Mouse (Mus musculus) brain, embryonic 18.5 days (tissue): Measurements from ENCODE around the gene Ufl1.
"Not testable (repeated sequence)": the region's sequence is repeated elsewhere in the genome, so short reads cannot be mapped to it uniquely, and the experiment has no call there.

Experiments
- DNase-seq: peaks from one replicate; pipeline ENCODE4 v3.0.0-alpha.2; 2012; ENCODE audit warnings: low read depth, low spot score

The Ufl1 gene

DNA sequence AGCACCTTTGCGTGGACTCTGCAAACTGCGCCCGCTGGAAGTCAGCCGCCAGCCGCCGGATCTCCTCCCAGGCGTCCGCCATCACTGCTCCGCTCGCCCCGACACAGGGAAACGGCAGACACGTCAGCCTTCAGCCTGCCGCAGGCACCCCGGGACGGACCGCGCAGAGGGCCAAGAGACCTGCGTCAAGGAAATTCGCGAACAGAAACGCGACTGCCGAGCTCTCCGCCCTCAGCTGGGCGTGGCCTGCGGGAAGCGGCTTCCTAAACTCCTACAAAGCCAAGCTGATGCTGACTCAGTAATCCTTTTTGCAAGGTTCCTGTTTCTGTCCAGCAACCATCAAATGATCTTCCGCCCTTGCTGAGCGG, at the start of gene Ufl1:
Gene Ufl1 (minus strand): TSS at position 151 of the 368 bp plus-strand sequence.
- DNase-seq = peak; percentile 86

DNA sequence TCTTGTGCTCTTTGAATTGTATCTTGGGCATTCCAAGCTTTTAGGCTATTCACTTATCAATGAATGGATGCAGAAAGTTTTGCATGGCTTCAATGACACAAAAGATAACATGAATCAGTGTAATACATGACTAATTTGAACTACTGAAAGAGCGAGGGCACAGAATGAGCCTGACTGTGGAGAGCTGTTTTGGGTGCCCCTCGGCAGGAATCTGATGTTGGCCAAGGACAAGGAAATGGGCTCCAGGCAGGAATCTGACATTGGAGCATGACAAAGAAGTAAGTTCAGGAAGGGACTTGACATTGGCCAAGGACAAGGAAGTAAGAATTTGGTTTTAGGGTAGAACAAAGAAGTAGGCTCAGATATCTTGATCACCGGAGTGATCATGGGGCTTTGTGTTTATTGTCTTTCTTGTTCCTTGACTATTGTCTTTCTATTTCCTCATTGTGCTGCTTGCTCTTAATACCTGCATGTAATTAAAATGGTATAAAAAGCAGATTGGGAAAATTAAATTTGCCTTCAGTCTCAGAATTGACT, 44.1 kb upstream of the Ufl1 start:
- DNase-seq = no peak

DNA sequence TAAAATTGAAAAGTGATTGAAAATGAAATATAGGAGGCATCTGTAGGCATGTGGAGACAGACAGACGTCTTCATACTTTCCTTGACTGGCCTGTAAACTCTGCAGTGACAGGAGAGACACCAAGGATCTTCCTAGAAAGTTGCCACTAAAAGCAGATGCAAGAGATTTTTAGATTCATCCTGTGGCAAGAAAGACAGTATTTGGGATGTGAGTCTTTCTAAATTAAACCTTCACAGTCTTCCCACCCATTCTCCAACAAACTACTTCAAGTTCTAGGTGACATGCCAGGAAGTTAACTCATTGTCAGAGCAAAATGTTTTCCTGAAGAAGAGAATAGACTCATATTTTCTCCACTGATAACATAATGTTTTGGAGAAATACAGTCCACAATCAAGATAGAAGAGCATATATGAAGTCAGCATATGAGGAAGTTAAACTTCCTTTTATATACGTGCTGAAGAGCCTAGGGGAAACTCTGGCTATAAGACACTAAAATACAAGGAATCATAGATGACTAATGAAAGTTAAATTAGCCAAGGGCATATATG, 41.1 kb upstream of the Ufl1 start:
- DNase-seq = no peak

DNA sequence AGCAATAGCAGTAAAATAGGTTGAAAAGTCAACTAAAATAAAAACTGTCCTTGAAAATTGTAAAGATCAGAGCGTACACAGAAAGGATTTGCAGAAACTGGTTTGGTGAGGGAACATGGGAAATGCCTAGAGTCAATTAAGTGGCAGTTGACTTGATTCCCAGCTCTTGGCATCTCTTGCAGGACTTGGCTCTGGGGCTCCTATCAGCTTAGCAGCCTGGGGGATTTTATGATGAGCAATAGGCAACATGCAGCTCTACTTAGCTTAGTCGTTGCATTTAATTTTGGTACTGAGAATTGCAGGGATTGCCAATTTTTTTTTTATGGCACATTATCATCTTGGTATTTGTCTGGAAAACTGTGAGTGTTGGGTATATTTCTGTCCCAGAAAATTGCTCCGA, 32.1 kb upstream of the Ufl1 start:
- peak; percentile 3 for DNase-seq

DNA sequence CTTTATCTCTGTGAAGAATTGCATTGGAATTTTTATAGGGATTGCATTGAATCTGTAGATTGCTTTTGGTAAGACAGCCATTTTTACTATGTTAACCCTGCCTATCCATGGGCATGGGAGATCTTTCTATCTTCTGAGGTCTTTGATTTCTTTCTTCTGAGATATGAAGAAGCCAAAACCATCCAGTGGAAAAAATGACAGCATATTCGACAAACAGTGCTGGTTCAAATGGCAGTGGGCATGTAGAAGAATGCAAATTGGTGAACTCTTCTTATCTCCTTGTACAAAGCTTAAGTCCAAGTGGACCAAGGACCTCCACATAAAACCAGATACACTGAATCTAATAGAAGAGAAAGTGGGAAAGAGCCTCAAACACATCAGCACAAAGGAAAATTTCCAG, 3.4 kb upstream of the Ufl1 start:
- DNase-seq = not testable (repeated sequence)

DNA sequence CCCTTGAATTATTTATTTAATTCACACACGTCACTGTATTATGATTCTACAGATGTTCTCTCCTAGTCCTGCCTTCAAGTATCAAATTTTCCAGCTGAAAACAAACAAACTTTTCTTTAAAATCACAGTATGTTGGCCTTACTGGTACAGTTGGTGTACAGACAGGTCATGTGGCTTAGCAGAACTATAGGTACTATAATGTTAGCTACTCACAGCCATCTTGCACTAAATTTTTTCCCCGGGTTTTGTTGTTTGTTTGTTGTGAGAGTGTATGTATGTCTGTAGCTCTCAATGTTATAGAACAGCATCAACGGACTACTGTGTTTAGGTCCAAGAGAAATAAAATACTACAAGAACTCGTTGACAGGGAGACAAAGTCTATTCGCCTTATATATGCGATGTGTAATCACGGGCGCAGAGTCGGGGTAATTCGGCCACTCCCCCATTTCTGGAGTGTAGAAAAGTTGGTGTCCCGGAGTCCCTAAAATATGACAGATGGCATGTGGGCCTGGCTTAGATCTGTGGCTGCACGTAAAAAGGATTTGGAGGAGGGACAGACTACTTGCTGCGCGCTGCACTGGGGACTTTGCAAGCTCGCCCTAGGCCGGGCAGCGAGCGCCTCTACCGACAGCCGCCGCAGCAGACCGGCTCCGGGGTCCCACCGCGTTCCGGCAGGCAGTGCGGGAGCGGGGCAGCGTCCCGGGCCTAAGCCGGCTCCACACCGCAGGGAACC, 517 bp downstream of the Ufl1 start:
- DNase-seq = peak; percentile 61

DNA sequence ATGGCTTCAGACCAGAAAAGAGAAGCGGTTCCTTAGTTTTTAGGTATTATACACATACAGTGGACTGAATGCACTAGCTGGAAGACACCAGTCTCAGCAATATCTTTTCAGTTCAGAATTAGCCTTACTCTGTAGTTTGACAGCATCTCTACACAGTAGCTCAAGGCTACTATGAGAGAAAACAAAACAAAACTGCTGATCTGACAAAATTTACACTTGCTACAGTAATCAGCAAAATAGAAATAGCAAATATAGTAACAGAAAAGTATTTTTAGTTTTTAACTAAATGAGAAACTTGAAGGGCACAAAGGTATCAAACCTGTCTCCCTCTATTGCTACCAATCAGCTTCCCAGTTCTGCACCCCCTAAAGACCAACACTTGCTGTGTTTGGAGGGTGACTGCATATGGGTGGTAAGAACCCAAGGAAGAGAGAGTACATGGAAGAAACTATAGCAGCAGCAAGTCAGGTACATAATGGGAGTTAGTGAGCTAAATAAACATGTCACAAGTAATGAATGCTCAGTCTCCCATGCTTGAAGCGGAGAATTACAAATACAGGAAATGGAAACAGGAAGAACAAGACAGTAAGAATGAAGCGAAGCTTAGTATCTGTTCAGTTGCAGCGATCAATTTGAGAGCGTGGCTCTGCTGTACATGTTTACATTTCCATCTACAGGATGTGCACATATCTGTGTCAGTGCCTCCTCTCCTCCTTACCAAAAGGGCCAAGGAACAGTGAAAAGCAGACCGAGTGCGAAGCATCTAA, 8.6 kb downstream of the Ufl1 start:
- no peak for DNase-seq

DNA sequence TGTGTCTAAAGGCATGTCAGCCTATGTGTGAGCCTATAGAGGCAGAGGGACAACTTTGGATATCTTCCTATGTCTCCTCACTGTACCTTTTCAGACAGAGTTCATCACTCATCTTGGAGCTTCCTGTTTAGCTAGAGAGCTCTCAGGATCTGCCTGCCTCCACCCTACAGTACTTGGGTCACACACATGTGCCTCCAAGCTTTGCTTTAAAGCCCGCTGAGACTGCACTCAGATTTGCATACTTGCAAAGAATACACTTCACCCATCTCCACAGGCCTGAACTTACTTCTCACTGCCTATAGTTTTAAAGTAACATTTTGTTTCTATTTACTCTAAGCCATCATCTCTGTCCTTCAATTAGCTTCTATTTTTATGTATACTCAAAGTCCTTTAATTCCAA, 9.7 kb downstream of the Ufl1 start:
- no peak for DNase-seq

DNA sequence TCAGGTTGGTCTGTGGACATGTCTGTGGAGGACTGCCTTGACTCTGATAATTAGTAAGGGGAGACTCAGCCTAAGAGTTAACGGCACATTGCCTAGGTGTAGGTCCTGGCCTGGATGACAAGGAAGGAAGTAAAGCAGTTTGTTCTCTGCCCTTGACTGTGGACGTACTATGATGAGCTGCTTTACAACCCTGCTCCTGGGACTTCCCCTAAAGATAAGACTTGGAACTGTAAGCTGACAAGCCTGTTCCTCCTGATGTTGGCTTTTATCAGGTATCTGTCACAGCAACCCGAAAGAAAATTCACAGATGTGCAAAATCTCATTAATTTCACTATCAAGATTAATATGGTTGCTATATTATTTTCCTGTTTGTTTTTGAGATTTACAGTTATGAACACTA, 14.5 kb downstream of the Ufl1 start:
- no peak for DNase-seq

DNA sequence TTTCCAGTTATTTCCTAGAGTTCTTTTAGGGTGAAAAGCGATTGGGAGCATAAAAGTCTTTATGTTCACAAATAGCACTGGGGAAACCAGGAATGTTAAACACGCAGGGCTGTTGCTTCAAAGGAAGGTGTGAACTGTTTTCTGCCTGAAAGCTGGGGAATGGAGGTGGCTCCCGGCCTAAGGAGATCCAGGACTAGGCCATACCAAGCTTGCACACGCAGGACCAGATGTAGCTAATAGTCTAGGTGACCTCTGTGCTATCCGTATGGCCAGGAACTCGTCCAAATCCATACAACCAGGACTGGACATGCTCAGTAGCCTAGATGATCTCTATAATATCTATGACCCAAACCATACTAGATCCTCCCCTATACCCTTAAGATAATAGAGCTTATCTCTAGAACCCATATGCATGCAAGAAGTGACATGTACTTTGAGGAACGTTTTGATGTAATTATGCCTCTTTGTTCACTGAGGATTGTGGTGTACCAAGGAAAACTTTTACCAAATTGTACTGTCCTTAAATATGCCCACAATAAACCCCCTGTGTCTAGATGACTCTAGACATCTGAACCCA, 23.7 kb downstream of the Ufl1 start:
- no peak for DNase-seq

DNA sequence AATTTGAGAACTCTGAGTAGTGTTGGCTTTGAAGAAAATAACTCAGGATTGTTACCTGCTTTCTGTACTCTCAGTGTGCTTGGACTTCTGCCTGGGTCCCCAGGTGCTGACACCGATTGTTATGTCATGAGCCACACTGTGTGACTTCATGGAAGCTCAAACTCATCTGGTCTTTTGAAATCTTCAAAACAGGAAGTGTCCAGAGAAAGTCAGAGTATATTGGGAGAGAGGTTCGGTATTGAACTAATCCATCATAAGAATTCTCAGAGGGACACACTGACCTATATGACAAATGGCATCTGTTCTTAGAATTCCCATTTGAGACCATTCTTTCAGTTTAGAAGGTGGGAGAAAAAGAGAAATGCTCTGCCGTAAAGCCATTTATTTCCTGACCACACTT, 38.8 kb downstream of the Ufl1 start, which contains the start of gene Fhl5:
Gene Fhl5 (minus strand): TSS at position 101 of the 400 bp plus-strand sequence.
- no peak for DNase-seq

DNA sequence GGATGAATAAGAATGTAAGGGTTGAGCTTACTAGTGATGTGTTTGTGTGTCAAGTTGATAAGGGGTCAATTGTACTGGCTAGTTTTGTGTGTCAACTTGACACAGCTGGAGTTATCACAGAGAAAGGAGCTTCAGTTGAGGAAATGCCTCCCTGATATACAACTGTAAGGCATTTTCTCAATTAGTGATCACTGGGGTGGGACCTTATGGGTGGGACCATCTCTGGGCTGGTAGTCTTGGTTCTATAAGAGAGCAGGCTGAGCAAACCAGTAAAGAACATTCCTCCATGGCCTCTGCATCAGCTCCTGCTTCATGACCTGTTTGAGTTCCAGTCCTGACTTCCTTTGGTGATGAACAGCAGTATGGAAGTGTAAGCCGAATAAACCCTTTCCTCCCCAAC, 46.0 kb downstream of the Ufl1 start:
- not testable (repeated sequence) for DNase-seq

DNA sequence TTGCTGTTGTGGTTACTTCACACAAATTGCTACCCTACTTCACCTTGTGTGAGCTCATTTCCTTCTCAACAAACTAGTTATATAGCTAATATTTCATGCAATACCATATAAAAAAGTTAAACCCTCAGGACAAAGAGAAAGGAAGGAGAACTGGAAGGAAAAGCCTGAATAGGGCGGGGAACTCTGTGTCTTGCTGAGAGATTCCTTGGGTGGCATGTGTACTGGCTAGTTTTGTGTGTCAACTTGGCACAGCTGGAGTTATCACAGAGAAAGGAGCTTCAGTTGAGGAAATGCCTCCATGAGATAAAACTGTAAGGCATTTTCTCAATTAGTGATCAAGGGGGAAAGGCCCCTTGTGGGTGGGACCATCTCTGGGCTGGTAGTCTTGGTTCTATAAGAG, 47.9 kb downstream of the Ufl1 start:
- DNase-seq = not testable (repeated sequence)

DNA sequence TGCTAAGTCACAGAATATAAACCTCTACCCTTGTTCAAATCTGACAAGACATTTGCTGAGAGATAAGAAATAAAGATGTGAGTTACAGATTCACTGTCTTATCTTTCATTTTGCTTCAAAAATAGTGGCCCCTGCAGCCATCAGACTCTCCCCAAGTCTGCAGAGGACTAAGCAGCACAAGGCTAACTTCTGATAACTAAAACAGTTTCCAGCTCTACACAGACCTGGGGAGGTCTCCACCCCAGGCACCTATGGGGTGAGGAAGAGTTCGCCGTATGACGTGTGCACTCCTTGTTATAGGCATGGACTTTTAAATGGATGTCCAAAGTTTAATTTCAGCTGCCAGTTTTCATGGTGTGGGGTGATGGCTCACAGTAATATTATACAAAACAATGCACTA, 49.1 kb downstream of the Ufl1 start:
- no peak for DNase-seq

DNA sequence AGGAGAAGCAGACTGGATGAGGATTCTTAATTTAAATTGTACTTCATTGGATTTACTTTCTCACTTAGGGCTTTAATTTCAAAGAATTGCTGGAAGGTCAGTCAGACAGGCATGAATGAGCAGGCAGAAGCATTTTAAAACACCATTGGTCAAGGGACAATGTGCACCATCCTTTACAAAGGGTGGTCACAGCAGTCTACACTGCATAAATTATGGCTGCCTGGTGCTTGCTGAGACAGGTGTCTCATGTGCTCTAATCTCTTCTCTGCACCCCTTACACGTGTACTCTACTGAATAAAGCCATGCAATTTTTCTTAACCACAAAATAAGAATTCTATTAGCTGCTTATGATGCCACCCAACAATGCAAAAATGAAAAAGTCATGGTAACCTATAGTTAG, 54.1 kb downstream of the Ufl1 start:
- DNase-seq = no peak

DNA sequence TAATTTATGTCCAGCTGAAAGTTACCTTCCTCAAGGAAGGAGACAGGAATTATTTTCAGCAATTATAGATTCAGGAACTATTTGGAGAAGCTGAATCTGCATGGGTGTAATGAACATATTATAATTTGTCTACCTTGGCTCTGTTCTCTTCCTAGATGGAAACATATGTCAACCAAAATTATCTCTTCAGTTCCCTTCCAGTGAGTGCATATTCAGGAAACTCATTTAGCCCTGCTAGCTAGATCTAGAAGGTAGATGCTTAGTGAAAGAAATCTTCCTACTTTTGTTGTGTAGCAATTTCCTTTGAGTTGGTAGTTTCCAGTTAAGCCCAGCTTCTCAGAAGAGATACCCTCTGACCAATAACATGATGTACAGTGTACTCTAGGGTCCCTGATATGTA, 59.7 kb downstream of the Ufl1 start:
- DNase-seq = no peak

DNA sequence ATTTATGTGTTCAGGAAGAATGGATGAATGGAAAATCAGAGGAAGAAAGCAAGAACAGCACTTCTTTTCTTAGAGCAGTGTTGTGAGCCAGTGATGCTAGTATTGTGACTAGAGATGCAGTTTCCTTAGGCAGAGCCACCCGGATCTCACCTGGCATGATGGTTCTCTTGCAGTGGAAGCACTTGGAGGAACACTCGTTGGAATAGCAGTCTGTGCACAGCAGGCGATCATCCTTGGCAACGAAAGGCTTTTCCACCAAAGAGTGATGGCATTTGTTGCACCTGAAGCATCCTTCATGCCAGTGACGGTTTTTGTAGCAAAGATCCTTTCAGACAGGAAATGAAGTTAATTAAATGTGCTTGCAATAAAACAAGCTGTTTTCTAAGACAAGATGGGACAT, 68.2 kb downstream of the Ufl1 start:
- no peak for DNase-seq

DNA sequence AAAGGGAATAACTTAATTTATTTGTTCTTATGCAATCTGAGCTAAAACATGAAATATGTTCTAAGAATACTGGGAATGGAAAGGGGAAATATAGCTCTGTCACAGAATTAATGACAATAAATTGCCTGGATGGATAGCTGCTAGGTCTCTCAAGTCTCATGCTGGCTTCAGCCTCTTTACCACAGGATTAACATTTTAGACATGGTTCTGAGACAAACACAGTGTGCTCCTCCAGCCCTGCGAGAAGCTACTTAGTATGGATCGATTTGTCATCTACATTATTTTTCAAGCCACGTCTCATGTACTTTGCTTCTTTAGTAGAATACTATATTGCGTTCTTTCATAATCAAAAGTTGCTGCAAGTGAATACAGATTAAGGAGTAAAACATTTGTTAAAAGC, 75.5 kb downstream of the Ufl1 start:
- no peak for DNase-seq
